Mouse (Mus musculus) liver, postnatal 0 days (tissue): Measurements from ENCODE around the gene Tbc1d10a. TPM values are rescaled to one million over a fixed set of nuclear protein-coding genes. Genes with fewer than 3 reads are reported as not detected.

Experiments
- ATAC-seq: fragments of 200-750 bp; cut with Nextera tagmentation; 2 replicates; pipeline ENCODE4 v1.8.0; 2017; ENCODE audit warnings: mild to moderate bottlenecking, moderate library complexity
- DNase-seq: peaks from one replicate; pipeline ENCODE4 v3.0.0-alpha.2; 2016
- H3K27ac ChIP-seq: fragments of 300-500 bp; sonication (generic); 2 replicates; pipeline ENCODE4 v1.5.1; 2014; ENCODE audit warnings: antibody characterized with exemption, moderate library complexity, mild to moderate bottlenecking, low read depth
- H3K27me3 ChIP-seq: fragments of 300-500 bp; sonication (generic); 2 replicates; pipeline ENCODE4 v1.6.1; 2014; ENCODE audit warnings: low read length, control low read depth, mixed read lengths; ENCODE audit not compliant: insufficient read depth
- H3K36me3 ChIP-seq: fragments of 300-500 bp; sonication (generic); replicated peaks from 2 replicates; pipeline ENCODE4 v1.6.1; 2014; ENCODE audit warnings: mild to moderate bottlenecking, control low read depth, low read length, moderate library complexity, mixed read lengths; ENCODE audit not compliant: insufficient read depth
- H3K4me1 ChIP-seq: fragments of 300-500 bp; sonication (generic); 2 replicates; pipeline ENCODE4 v1.6.1; 2014; ENCODE audit warnings: antibody characterized with exemption, mild to moderate bottlenecking, control low read depth; ENCODE audit not compliant: insufficient read depth
- H3K4me2 ChIP-seq: fragments of 300-500 bp; sonication (generic); 2 replicates; pipeline ENCODE4 v1.6.1; 2014; ENCODE audit warnings: low read depth, mild to moderate bottlenecking, low read length, moderate library complexity, mixed read lengths
- H3K4me3 ChIP-seq: fragments of 300-500 bp; sonication (generic); 2 replicates; pipeline ENCODE4 v1.5.1; 2014; ENCODE audit warnings: low read depth, low read length
- H3K9ac ChIP-seq: fragments of 300-500 bp; sonication (generic); replicated peaks from 2 replicates; pipeline ENCODE4 v1.6.1; 2014; ENCODE audit warnings: mild to moderate bottlenecking, moderate library complexity
- H3K9me3 ChIP-seq: fragments of 300-500 bp; sonication (generic); 2 replicates; pipeline ENCODE4 v1.6.1; 2016; ENCODE audit warnings: mild to moderate bottlenecking, control low read depth, low read length, mixed read lengths
- CTCF ChIP-seq: sonication (generic); IDR thresholded peaks from 2 replicates; pipeline ENCODE4 v1.5.1; 2016; ENCODE audit warnings: antibody characterized with exemption, low read depth
- EP300 ChIP-seq: IDR thresholded peaks from 2 replicates; pipeline ENCODE4 v1.6.1; 2016; ENCODE audit warnings: antibody characterized with exemption, low read depth, mild to moderate bottlenecking
- WGBS: fragments of 180-500 bp; shearing (Covaris S2); extraction: QIAGEN DNeasy Blood & Tissue Kit; methylation state at CpG from one replicate; pipeline ENCODE4 v1.1.7; 2014; ENCODE audit not compliant: insufficient replicate concordance; 5-methylcytosine and 5-hydroxymethylcytosine counted together
- polyA plus RNA-seq: library from polyadenylated mRNA; unstranded; fragments of >200 nt; fragmentation: Nextera tagmentation; extraction: Ambion mirVana; gene quantifications from 2 replicates; pipeline ENCODE4 v1.2.1, GENCODE M21; 2015

The Tbc1d10a gene
- polyA plus RNA-seq, 1 experiment from 2014 or later, result 5.6 TPM

GRCm38 (mm10) chr11:4252886-4253285 lies 66.3 kb downstream of the Tbc1d10a start:
- TF ChIP-seq EP300 (no peak), CTCF (no peak)
- Histone ChIP-seq H3K4me2 (no peak overlapping the region), H3K4me1 (peaks cover 16% of the 10 kb centered on the region), H3K27ac (no peak overlapping the region), H3K9ac (no peak overlapping the region), H3K9me3 (no peaks in the 10 kb centered on the region), H3K36me3 (no peaks in the 10 kb centered on the region), H3K27me3 (no peaks in the 10 kb centered on the region), H3K4me3 (no peak overlapping the region)
- WGBS, result 75% methylated on average over 2 of the region's 2 CpGs
- no peak for ATAC-seq
- no peak for DNase-seq

- WGBS, result 54% methylated on average over 10 of the region's 11 CpGs
Observed at GRCm38 (mm10) chr11:4256846-4257607, 70.4 kb downstream of the Tbc1d10a start, which contains the start of gene Lif. Gene Lif (plus strand): TSS chr11:4257557.

DNA sequence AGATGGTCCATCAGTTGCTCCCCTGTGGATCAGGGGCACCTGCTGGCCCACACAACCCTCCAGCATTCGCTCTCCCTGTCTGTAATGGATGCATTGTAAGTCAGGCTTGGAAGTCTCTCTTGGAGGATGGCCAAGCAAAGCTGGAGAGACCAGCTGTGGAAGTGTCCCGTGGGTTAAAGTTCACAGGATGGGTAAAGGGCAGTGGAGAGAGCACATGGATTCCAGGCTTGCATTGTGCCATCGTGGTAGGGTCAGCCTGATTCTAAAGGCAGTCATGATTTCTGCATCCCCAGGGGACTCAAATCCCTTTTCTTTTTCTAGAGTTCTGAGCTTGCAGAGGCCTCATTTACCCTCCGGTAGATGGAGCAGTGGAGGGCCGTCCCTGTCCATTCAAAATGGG lies 71.2 kb downstream of the Tbc1d10a start:
- Histone ChIP-seq H3K9me3 (no peaks in the 10 kb centered on the region), H3K9ac (no peak overlapping the region), H3K4me2 (no peak overlapping the region), H3K4me3 (no peak overlapping the region), H3K4me1 (peaks cover 23% of the 10 kb centered on the region), H3K36me3 (no peaks in the 10 kb centered on the region), H3K27ac (0 out of 2 replicates have a peak overlapping the region, but pooled peaks have one; percentile 16), H3K27me3 (no peaks in the 10 kb centered on the region)
- DNase-seq (no peak), ATAC-seq (peak; percentile 62)
- TF ChIP-seq CTCF (no peak), EP300 (no peak)
- 53% methylated on average over 5 of the region's 5 CpGs for WGBS

More at GRCm38 (mm10) chr11:4256846-4257607, 70.4 kb downstream of the Tbc1d10a start, which contains the start of gene Lif:
- ATAC-seq (0 out of 2 replicates have a peak, but pooled peaks have one; percentile 8), DNase-seq (no peak)
- Histone ChIP-seq H3K4me2 (no peak within 1 kb of the TSS), H3K9me3 (no peaks in the 10 kb centered on the region), H3K4me1 (peaks cover 23% of the 10 kb centered on the region), H3K9ac (no peak within 1 kb of the TSS), H3K36me3 (no peaks in the 10 kb centered on the region), H3K27ac (peak within 1 kb of the TSS; percentile 22; the same call in 1 of the 2 replicates), H3K4me3 (no peak within 1 kb of the TSS), H3K27me3 (no peaks in the 10 kb centered on the region)
- TF ChIP-seq EP300 (no peak), CTCF (no peak)

- H3K4me2 ChIP-seq, result peak overlapping the region; percentile 70
- ATAC-seq (peak; percentile 73), DNase-seq (peak; percentile 89)
- H3K9ac ChIP-seq, result 0 out of 2 replicates have a peak overlapping the region, but pooled peaks have one; percentile 30
- H3K27me3 ChIP-seq, result no peaks in the 10 kb centered on the region
- H3K4me1 ChIP-seq, result peaks cover 26% of the 10 kb centered on the region
- H3K4me3 ChIP-seq, result 0 out of 2 replicates have a peak overlapping the region, but pooled peaks have one; percentile 17
- no peak overlapping the region for H3K27ac ChIP-seq
- H3K36me3 ChIP-seq, result no peaks in the 10 kb centered on the region
- TF ChIP-seq CTCF (peak; percentile 97), EP300 (no peak)
- H3K9me3 ChIP-seq, result no peaks in the 10 kb centered on the region
- under 1% methylated on average over 7 of the region's 7 CpGs for WGBS
Observed at GRCm38 (mm10) chr11:4258657-4259082, 72.1 kb downstream of the Tbc1d10a start.

- peaks cover 9% of the 10 kb centered on the region for H3K27me3 ChIP-seq
- H3K9me3 ChIP-seq, result no peaks in the 10 kb centered on the region
- H3K4me3 ChIP-seq, result no peak overlapping the region
- no peaks in the 10 kb centered on the region for H3K36me3 ChIP-seq
- H3K4me1 ChIP-seq, result peaks cover 26% of the 10 kb centered on the region
- 24% methylated on average over 14 of the region's 14 CpGs for WGBS
- H3K4me2 ChIP-seq, result peak overlapping the region; percentile 51
- H3K27ac ChIP-seq, result 0 out of 2 replicates have a peak overlapping the region, but pooled peaks have one; percentile 8
- ATAC-seq, result no peak
- DNase-seq, result no peak
- H3K9ac ChIP-seq, result no peak overlapping the region
- TF ChIP-seq EP300 (no peak), CTCF (no peak)
Observed at GRCm38 (mm10) chr11:4260463-4261187, 74.0 kb downstream of the Tbc1d10a start.

GRCm38 (mm10) chr11:4261188-4261494 lies 74.6 kb downstream of the Tbc1d10a start:
- no peak overlapping the region for H3K4me3 ChIP-seq
- 16% methylated on average over 7 of the region's 7 CpGs for WGBS
- ATAC-seq (peak; percentile 21; the same call in 1 of the 2 replicates), DNase-seq (peak; percentile 80)
- H3K4me1 ChIP-seq, result peaks cover 30% of the 10 kb centered on the region
- H3K27me3 ChIP-seq, result peaks cover 14% of the 10 kb centered on the region
- H3K27ac ChIP-seq, result no peak overlapping the region
- peak; percentile 73 for TF ChIP-seq CTCF
- TF ChIP-seq EP300, result no peak
- no peak overlapping the region for H3K9ac ChIP-seq
- H3K4me2 ChIP-seq, result peak overlapping the region; percentile 51; the same call in 1 of the 2 replicates
- no peaks in the 10 kb centered on the region for H3K9me3 ChIP-seq
- no peaks in the 10 kb centered on the region for H3K36me3 ChIP-seq
